Mouse (Mus musculus) bone marrow macrophage, adult 2 months (primary cell): Measurements from ENCODE around the gene Ubr2. TPM values are rescaled to one million over a fixed set of nuclear protein-coding genes. Genes with fewer than 3 reads are reported as not detected.

Experiments
- H3K27ac ChIP-seq: 2 replicates; pipeline ENCODE4 v1.5.1; 2012; ENCODE audit warnings: low read depth, low read length; ENCODE audit not compliant: insufficient read depth
- H3K4me1 ChIP-seq: 2 replicates; pipeline ENCODE4 v1.6.1; 2012; ENCODE audit warnings: low read length; ENCODE audit not compliant: control insufficient read depth, insufficient read depth
- H3K4me3 ChIP-seq: 2 replicates; pipeline ENCODE4 v1.5.1; 2012; ENCODE audit warnings: mild to moderate bottlenecking, low read length, moderate library complexity; ENCODE audit not compliant: insufficient read depth
- CTCF ChIP-seq: IDR thresholded peaks from 2 replicates; pipeline ENCODE4 v1.5.1; 2012; ENCODE audit warnings: low read depth, mild to moderate bottlenecking, low read length, moderate library complexity
- POLR2A ChIP-seq: IDR thresholded peaks from 2 replicates; pipeline ENCODE4 v1.6.1; 2012; ENCODE audit warnings: mild to moderate bottlenecking, low read depth, low read length, borderline replicate concordance
- polyA plus RNA-seq: library from polyadenylated mRNA; stranded (reverse); fragments of >200 nt; gene quantifications from 2 replicates; pipeline ENCODE4 v1.2.4, GENCODE M21; 2012; ENCODE audit not compliant: missing spikeins, insufficient read depth, insufficient read length

Gene Ubr2
- polyA plus RNA-seq, 1 experiment, result 53.7 TPM

- H3K4me1 ChIP-seq, result peaks cover 6% of the 10 kb centered on the region
- TF ChIP-seq POLR2A, result no peak
- no peak for TF ChIP-seq CTCF
- no peak overlapping the region for H3K27ac ChIP-seq
- H3K4me3 ChIP-seq, result no peak overlapping the region
These were observed 24.2 kb upstream of the Ubr2 start for GRCm38 (mm10) chr17:47034536-47034935.

GRCm38 (mm10) chr17:47033643-47034042, 23.3 kb upstream of the Ubr2 start:
- peaks cover 6% of the 10 kb centered on the region for H3K4me1 ChIP-seq
- no peak for TF ChIP-seq POLR2A
- peak; percentile 90 for TF ChIP-seq CTCF
- no peak overlapping the region for H3K27ac ChIP-seq
- H3K4me3 ChIP-seq, result no peak overlapping the region

GRCm38 (mm10) chr17:47024805-47025204, 14.4 kb upstream of the Ubr2 start:
- Histone ChIP-seq H3K4me3 (no peak overlapping the region), H3K4me1 (no peaks in the 10 kb centered on the region), H3K27ac (no peak overlapping the region)
- TF ChIP-seq CTCF (no peak), POLR2A (no peak)

- TF ChIP-seq CTCF (no peak), POLR2A (no peak)
- no peaks in the 10 kb centered on the region for H3K4me1 ChIP-seq
- no peak overlapping the region for H3K4me3 ChIP-seq
- no peak overlapping the region for H3K27ac ChIP-seq
These were observed 13.0 kb upstream of the Ubr2 start for GRCm38 (mm10) chr17:47023369-47023768.

- TF ChIP-seq POLR2A (no peak), CTCF (no peak)
- H3K4me3 ChIP-seq, result no peak overlapping the region
- no peak overlapping the region for H3K27ac ChIP-seq
- peaks cover 4% of the 10 kb centered on the region; the same call in 1 of the 2 replicates for H3K4me1 ChIP-seq
These were observed 2.5 kb upstream of the Ubr2 start for GRCm38 (mm10) chr17:47012896-47013295.

- TF ChIP-seq CTCF, result no peak
- no peak for TF ChIP-seq POLR2A
- H3K4me1 ChIP-seq, result peaks cover 12% of the 10 kb centered on the region
- no peak overlapping the region for H3K27ac ChIP-seq
These were observed 1.3 kb upstream of the Ubr2 start for GRCm38 (mm10) chr17:47011661-47012043.

GRCm38 (mm10) chr17:47010722-47011660, 635 bp upstream of the Ubr2 start:
- Histone ChIP-seq H3K4me3 (peak overlapping the region; percentile 84), H3K4me1 (peaks cover 17% of the 10 kb centered on the region), H3K27ac (peak overlapping the region; percentile 68)
- TF ChIP-seq CTCF, result no peak

More at GRCm38 (mm10) chr17:47011661-47012043, 1.3 kb upstream of the Ubr2 start:
- no peak overlapping the region for H3K4me3 ChIP-seq

GRCm38 (mm10) chr17:47009546-47009897, 834 bp downstream of the Ubr2 start:
- Histone ChIP-seq H3K27ac (peak overlapping the region; percentile 84), H3K4me1 (peaks cover 26% of the 10 kb centered on the region), H3K4me3 (peak overlapping the region; percentile 84)
- TF ChIP-seq POLR2A (no peak), CTCF (no peak)

- Histone ChIP-seq H3K4me1 (peaks cover 28% of the 10 kb centered on the region), H3K4me3 (peak overlapping the region; percentile 84), H3K27ac (peak overlapping the region; percentile 84)
- no peak for TF ChIP-seq POLR2A
These were observed 1.3 kb downstream of the Ubr2 start for GRCm38 (mm10) chr17:47009016-47009415.

- Histone ChIP-seq H3K4me1 (peaks cover 28% of the 10 kb centered on the region), H3K27ac (no peak overlapping the region), H3K4me3 (peak overlapping the region; percentile 84)
- no peak for TF ChIP-seq POLR2A
- no peak for TF ChIP-seq CTCF
These were observed 1.9 kb downstream of the Ubr2 start for GRCm38 (mm10) chr17:47008506-47008905.

GRCm38 (mm10) chr17:47006741-47007140, 3.6 kb downstream of the Ubr2 start:
- peaks cover 34% of the 10 kb centered on the region for H3K4me1 ChIP-seq
- H3K27ac ChIP-seq, result no peak overlapping the region
- H3K4me3 ChIP-seq, result no peak overlapping the region
- TF ChIP-seq POLR2A (no peak), CTCF (no peak)
